Mouse (Mus musculus) heart, postnatal 0 days (tissue): Measurements from ENCODE around the gene Insl5.

Experiments
- CTCF ChIP-seq: IDR thresholded peaks from 2 replicates; pipeline ENCODE4 v1.5.1; 2016; ENCODE audit warnings: antibody characterized with exemption, control low read depth, low read depth
- EP300 ChIP-seq: IDR thresholded peaks from 2 replicates; pipeline ENCODE4 v1.6.1; 2016; ENCODE audit warnings: antibody characterized with exemption, low read depth

DNA sequence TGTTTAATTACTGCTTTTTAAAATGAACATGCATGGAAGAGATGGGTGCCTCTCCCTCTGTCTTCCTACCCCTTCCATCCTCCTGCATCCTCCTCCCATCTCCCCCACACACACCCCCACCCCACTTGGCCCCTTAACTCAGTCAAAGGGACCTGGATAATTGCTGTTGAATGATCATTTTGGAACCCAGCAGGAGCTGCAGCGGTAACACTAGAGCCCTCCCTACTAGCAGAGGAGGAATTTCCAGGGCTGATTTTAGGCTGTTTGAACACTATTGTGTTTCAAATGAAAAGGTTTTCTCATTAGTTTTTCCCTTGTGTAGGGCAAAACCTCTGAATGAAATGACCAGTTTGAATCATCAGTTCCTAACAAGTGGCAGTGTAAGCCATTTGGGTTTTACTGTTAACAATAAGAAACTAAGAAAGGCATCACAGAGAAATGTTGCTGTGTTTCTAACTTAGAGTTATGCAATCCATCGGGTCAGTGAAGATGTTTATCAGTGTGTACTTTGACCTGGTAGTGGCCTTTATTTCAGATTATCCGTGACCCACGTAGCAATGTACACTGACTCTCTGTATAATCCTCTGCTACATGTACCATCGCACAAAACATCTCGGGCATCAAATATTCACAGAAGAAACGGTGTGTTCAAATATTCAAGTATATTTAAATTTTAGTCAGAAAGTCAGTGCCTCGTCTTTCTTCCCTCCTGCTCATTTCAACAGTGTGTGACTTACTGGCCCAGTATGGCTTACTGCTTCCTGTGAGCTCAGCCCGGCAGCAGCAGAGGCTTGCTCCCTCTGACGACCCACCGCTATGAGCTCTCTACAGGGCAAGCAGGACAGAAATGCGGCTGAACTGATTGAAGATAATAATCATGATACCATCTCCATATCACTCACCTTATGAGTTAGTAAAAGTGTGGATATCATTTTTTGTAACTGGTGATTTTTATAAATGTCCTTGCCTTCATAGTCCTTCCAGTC, 50.1 kb downstream of the Insl5 start:
- TF ChIP-seq CTCF: no peak
- no peak for TF ChIP-seq EP300
